Mouse (Mus musculus): ENCODE results near the gene Nptx1. TPM values are rescaled to one million over a fixed set of nuclear protein-coding genes. Genes with fewer than 3 reads are reported as not detected.

Nptx1 gene
- polyA plus RNA-seq, 1 experiment = not detected

DNA sequence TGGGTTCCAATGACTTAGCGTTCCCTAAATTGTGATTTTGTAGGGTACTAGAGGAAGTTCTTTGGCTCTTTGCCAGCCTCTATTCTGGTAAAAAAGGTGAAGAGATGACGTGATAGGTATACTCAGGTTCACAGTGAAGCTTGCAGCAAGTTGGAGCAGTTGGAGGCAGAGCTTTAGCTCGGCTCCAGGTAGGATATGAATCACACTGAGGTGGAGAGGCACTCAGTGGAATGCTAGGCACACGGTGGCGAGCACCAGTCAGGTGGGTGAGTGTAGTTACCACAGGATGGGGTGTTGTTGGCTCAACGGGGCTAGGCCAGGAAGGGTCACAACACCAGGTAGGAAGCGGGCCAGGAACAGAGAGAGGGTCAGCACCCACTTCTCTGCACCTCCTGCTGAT is 7.6 kb upstream of the Nptx1 start:
- Histone ChIP-seq H3K27ac (ENCODE audit: control insufficient read depth, insufficient read depth, low read depth, low read length, poor library complexity) (no peak overlapping the region), H3K4me1 (ENCODE audit: control insufficient read depth, insufficient read depth, low read length) (peaks cover 6% of the 10 kb centered on the region), H3K4me3 (replicated peaks; ENCODE audit: control insufficient read depth, low read depth, low read length) (no peak overlapping the region)
- TF ChIP-seq CTCF (IDR thresholded peaks at IDR 0.05; ENCODE audit: control insufficient read depth, insufficient read depth, low read length) = no peak
- no peak for TF ChIP-seq POLR2A (IDR thresholded peaks at IDR 0.05; ENCODE audit: borderline replicate concordance, control insufficient read depth, low read depth, low read length)
- 74% methylated on average over 7 of the region's 7 CpGs for WGBS

DNA sequence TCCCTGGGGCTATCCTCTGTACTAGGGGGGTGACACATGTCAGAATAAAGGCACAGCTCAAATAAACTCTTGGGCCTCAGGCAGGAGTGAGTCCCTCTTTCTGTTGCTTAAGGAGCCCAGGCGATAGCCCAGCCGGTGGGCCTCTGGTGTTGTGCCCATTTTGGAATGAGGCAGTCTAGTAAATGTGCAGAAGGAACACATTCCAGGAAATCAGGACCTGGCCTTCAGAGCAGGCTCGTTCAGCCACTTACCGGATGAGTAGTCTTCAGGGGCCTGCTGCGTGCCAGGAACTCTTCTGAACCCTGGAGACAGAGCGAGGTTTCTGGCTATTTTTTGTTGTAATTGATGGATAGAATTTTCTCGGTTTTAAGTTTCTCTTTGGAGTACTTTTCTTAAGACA is 7.2 kb upstream of the Nptx1 start:
- WGBS = 78% methylated on average over 7 of the region's 7 CpGs
- Histone ChIP-seq H3K27ac (ENCODE audit: control insufficient read depth, insufficient read depth, low read depth, low read length, poor library complexity) (no peak overlapping the region), H3K4me1 (ENCODE audit: control insufficient read depth, insufficient read depth, low read length) (peaks cover 6% of the 10 kb centered on the region), H3K4me3 (replicated peaks; ENCODE audit: control insufficient read depth, low read depth, low read length) (no peak overlapping the region)
- TF ChIP-seq POLR2A (IDR thresholded peaks at IDR 0.05; ENCODE audit: borderline replicate concordance, control insufficient read depth, low read depth, low read length) (no peak), CTCF (IDR thresholded peaks at IDR 0.05; ENCODE audit: control insufficient read depth, insufficient read depth, low read length) (no peak)

DNA sequence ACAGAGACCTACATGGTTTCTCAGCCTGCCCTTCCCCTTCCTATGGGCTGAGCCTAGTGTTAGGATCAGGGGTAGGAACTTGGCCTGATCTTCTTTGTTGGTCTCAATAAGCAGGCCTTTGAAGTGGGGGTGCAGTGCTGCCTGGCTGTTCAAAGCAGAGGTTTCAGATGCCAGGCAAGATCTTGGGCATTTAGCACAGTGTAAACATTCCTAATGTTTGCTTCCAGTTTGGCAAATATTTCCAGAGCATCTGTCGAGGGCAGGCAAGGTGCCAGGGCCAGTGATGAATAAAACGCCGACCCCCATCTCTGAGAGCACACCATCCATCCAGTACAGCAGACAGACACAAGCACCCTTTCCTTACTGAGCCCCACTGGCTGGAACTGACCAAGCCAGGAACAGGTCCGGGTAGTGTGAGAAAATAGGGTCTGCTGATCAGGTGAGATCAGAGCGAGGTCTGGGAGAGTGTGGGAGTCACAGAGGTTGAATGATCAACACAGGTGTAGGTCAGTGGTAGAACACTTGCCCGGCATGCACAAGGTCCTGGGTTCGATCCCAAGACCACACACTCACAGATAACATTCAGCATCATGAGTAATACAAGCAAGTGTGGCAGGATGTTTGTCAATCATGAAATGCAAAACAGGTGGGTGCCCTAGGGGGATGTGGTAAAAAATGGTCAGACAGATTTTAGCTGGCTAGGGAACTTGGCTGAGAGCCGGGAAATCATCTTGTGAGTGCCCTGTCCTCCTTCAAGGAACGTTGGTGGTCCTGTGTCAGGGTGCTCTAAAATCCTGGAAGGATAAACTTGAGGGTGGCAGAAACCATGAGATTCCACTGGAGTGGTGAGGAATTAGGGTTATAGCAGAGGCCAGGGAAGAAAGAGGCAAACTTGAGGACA is 5.6 kb upstream of the Nptx1 start:
- TF ChIP-seq POLR2A (IDR thresholded peaks at IDR 0.05; ENCODE audit: borderline replicate concordance, control insufficient read depth, low read depth, low read length) (no peak), CTCF (IDR thresholded peaks at IDR 0.05; ENCODE audit: control insufficient read depth, insufficient read depth, low read length) (no peak)
- Histone ChIP-seq H3K4me1 (ENCODE audit: control insufficient read depth, insufficient read depth, low read length) (peaks cover 6% of the 10 kb centered on the region), H3K4me3 (replicated peaks; ENCODE audit: control insufficient read depth, low read depth, low read length) (no peak overlapping the region), H3K27ac (ENCODE audit: control insufficient read depth, insufficient read depth, low read depth, low read length, poor library complexity) (no peak overlapping the region)
- 55% methylated on average over 9 of the region's 9 CpGs for WGBS

DNA sequence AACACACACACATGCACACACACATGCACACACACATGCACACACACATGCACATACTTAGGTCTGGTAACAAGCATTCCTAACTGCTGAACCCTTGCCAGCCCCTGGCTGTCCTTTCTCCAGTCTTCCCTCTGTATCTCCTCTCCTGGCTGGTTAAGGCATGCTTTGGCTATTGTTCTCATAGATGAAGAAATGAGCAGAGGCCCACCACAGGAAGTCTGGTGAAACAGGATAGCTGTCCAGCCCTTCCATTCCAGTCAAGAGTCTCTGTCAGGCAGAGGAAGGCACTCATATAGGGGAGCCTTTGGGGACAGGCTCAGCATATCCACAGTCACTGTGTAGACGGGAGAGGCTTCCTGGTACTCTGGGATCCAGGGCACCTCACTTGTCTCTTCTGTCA is 4.7 kb upstream of the Nptx1 start:
- Histone ChIP-seq H3K4me3 (replicated peaks; ENCODE audit: control insufficient read depth, low read depth, low read length) (no peak overlapping the region), H3K4me1 (ENCODE audit: control insufficient read depth, insufficient read depth, low read length) (peaks cover 6% of the 10 kb centered on the region), H3K27ac (ENCODE audit: control insufficient read depth, insufficient read depth, low read depth, low read length, poor library complexity) (no peak overlapping the region)
- 45% methylated on average over 1 of the region's 1 CpGs for WGBS
- TF ChIP-seq CTCF (IDR thresholded peaks at IDR 0.05; ENCODE audit: control insufficient read depth, insufficient read depth, low read length) (no peak), POLR2A (IDR thresholded peaks at IDR 0.05; ENCODE audit: borderline replicate concordance, control insufficient read depth, low read depth, low read length) (no peak)

DNA sequence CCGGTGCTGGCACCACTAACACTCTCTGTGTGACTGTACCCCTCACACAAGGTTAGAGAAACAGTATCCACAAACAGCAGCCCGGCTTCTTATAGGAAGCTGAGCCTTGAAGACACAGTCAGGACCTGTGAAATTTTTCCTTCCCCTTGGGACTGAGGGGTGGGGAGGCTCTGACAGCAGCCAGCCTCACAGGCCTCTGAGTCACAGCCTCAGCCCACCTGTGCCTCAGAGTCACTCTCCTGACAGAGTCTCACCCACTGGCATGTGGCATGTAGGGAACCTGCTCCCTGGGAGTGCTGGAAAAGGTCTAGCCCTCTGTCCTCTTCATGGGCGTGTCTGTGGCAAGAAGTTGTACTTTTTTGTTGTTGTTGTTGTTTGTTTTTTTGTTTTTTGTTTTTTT is 3.9 kb upstream of the Nptx1 start:
- Histone ChIP-seq H3K27ac (ENCODE audit: control insufficient read depth, insufficient read depth, low read depth, low read length, poor library complexity) (no peak overlapping the region), H3K4me1 (ENCODE audit: control insufficient read depth, insufficient read depth, low read length) (peaks cover 6% of the 10 kb centered on the region), H3K4me3 (replicated peaks; ENCODE audit: control insufficient read depth, low read depth, low read length) (no peak overlapping the region)
- 69% methylated on average over 3 of the region's 3 CpGs for WGBS
- no peak for TF ChIP-seq POLR2A (IDR thresholded peaks at IDR 0.05; ENCODE audit: borderline replicate concordance, control insufficient read depth, low read depth, low read length)
- no peak for TF ChIP-seq CTCF (IDR thresholded peaks at IDR 0.05; ENCODE audit: control insufficient read depth, insufficient read depth, low read length)

DNA sequence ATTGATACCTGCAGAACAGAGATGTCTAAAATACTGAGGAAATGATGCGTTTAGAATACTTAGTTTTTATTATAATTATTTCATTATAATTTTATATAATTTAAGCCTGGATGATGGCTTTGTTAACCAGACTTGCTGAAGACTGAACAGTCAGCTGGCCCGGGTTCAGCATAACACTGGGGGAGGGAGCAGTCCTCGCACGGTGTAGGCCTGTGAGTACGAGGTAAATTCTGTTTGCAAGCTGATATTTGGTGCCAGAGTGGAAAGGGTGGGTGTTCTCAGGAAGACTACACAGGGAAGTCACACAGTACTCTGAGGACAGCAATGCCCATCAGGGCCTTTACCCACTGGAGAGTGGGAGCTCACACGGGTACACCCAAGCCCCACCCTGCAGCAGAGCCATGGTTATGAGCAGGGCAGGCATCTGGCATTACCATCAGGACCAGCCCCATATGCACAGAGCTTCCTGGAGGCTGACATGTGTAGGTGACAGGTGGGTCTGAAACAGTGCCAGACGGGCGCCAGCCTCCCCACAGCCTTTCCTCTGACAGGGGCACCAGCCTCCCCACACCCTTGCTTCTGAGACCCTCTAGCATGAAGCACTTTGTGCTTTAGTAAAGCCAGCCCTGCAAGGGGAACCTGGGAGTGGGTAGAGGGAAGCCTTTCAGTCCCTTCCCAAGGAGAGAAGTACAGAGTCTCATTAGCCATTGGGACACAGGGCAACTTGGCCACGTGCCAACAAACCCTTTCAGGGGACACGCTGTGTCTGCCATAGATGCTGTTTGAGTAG is 3.2 kb upstream of the Nptx1 start:
- Histone ChIP-seq H3K4me1 (ENCODE audit: control insufficient read depth, insufficient read depth, low read length) (peaks cover 6% of the 10 kb centered on the region), H3K27ac (ENCODE audit: control insufficient read depth, insufficient read depth, low read depth, low read length, poor library complexity) (no peak overlapping the region), H3K4me3 (replicated peaks; ENCODE audit: control insufficient read depth, low read depth, low read length) (no peak overlapping the region)
- WGBS = 55% methylated on average over 10 of the region's 10 CpGs
- TF ChIP-seq POLR2A (IDR thresholded peaks at IDR 0.05; ENCODE audit: borderline replicate concordance, control insufficient read depth, low read depth, low read length) (no peak), CTCF (IDR thresholded peaks at IDR 0.05; ENCODE audit: control insufficient read depth, insufficient read depth, low read length) (no peak)

DNA sequence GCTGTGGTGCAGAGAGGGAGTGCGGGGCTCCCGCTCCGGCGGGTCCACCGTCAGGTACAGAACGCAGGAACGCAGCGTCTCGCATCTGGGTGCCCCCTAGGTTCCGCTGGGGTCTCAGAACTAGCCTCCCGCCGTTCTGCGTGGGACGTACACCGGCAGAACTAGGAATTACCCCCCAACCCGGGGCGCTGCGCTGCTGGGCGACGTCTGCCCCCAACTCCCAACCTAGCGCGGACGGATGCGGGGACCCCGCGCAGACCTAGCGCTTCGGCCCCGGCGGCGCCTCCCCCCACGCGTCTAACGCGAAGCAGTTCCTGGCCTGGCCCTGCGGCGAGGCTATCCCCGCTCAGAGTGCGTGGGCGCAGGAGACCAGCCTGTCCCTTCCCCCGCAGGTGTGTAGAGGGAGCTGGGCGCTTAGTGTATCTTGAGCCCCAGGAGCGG is 1.8 kb upstream of the Nptx1 start:
- 4% methylated on average over 43 of the region's 43 CpGs for WGBS
- H3K4me3 ChIP-seq (replicated peaks; ENCODE audit: control insufficient read depth, low read depth, low read length) = no peak overlapping the region
- TF ChIP-seq CTCF (IDR thresholded peaks at IDR 0.05; ENCODE audit: control insufficient read depth, insufficient read depth, low read length) = no peak
- no peak for TF ChIP-seq POLR2A (IDR thresholded peaks at IDR 0.05; ENCODE audit: borderline replicate concordance, control insufficient read depth, low read depth, low read length)
- H3K4me1 ChIP-seq (ENCODE audit: control insufficient read depth, insufficient read depth, low read length) = peaks cover 6% of the 10 kb centered on the region
- H3K27ac ChIP-seq (ENCODE audit: control insufficient read depth, insufficient read depth, low read depth, low read length, poor library complexity) = no peak overlapping the region

DNA sequence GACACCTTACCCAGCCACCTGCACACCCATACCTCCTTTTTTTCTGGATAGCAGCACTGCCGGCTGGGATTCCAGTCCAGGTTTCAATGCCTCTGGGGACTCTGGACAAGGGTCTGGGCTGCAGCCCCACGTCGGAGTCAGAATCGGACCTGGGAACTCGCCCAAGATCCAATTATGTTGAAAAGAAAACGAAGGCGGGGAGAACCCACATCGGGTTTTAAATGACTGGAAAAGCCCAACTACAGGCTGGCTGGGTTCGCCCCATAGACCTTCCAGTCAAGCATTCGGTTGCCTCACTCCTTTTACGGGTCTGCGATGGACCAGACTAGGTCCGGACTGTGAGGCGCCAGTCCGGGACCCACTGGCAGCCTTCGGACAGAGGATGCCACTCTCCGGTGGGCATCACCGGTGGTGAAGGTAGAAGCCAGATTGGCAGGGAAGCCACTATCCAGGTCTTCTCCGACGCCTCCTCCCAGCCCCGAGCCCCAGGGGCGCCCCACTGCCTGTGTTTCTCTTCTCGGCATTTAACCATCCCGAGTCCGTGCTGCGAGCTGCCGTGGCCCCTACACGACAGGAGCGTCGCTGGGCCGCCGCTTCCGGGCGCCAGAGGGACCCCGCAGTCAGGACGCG is 1.3 kb upstream of the Nptx1 start:
- no peak overlapping the region for H3K4me3 ChIP-seq (replicated peaks; ENCODE audit: control insufficient read depth, low read depth, low read length)
- H3K4me1 ChIP-seq (ENCODE audit: control insufficient read depth, insufficient read depth, low read length) = peaks cover 6% of the 10 kb centered on the region
- TF ChIP-seq CTCF (IDR thresholded peaks at IDR 0.05; ENCODE audit: control insufficient read depth, insufficient read depth, low read length) (no peak), POLR2A (IDR thresholded peaks at IDR 0.05; ENCODE audit: borderline replicate concordance, control insufficient read depth, low read depth, low read length) (no peak)

More for the DNA sequence above, 1.3 kb upstream of the Nptx1 start:
- 4% methylated on average over 37 of the region's 37 CpGs for WGBS
- no peak overlapping the region for H3K27ac ChIP-seq (ENCODE audit: control insufficient read depth, insufficient read depth, low read depth, low read length, poor library complexity)
